Mouse (Mus musculus): ENCODE results near the gene Psmc3.

Gene Psmc3

GRCm38 (mm10) chr2:91113334-91113733 lies 59.5 kb downstream of the Psmc3 start:
- no peak for DNase-seq (ENCODE audit: low read depth, low spot score)

- DNase-seq (ENCODE audit: low read depth, low spot score): no peak
These were observed 60.0 kb downstream of the Psmc3 start for GRCm38 (mm10) chr2:91113852-91114251.

- peak; percentile 53 for DNase-seq (ENCODE audit: low read depth, low spot score)
These were observed 61.2 kb downstream of the Psmc3 start for GRCm38 (mm10) chr2:91114781-91115577.

GRCm38 (mm10) chr2:91115578-91115970 lies 61.8 kb downstream of the Psmc3 start:
- DNase-seq (ENCODE audit: low read depth, low spot score): no peak

Measured in CD4-positive helper T cell, adult 2 months (primary cell).